Mouse (Mus musculus): ENCODE measurements around the gene Epm2aip1. TPM values are rescaled to one million over a fixed set of nuclear protein-coding genes. Genes with fewer than 3 reads are reported as not detected.

Epm2aip1 gene
- polyA plus RNA-seq, 1 experiment, result 20.2 TPM

- H3K9ac ChIP-seq (ENCODE audit: low read depth, poor library complexity, severe bottlenecking), result no peak overlapping the region
- H3K36me3 ChIP-seq (ENCODE audit: control insufficient read depth, insufficient read depth, low read length, poor library complexity, severe bottlenecking), result no peaks in the 10 kb centered on the region
- no peaks in the 10 kb centered on the region for H3K27me3 ChIP-seq (ENCODE audit: control insufficient read depth, insufficient read depth, low read length, poor library complexity, severe bottlenecking)
- H3K4me1 ChIP-seq (ENCODE audit: control insufficient read depth, insufficient read depth, low read length), result no peaks in the 10 kb centered on the region
- no peak overlapping the region for H3K27ac ChIP-seq (ENCODE audit: insufficient read depth, low read length)
- no peak overlapping the region for H3K4me3 ChIP-seq (ENCODE audit: low read depth, low read length)
- no peaks in the 10 kb centered on the region for H3K9me3 ChIP-seq (replicated peaks; ENCODE audit: control insufficient read depth, insufficient read depth, low read length, poor library complexity, severe bottlenecking)
- TF ChIP-seq POLR2A (IDR thresholded peaks at IDR 0.05; ENCODE audit: insufficient read depth, low read length) (no peak), CTCF (IDR thresholded peaks at IDR 0.05; ENCODE audit: low read depth, low read length) (no peak), EP300 (IDR thresholded peaks at IDR 0.05; ENCODE audit: insufficient read depth, low read depth, low read length) (no peak)
Measured at GRCm38 (mm10) chr9:111324881-111325280, 53.2 kb downstream of the Epm2aip1 start.

Other genes with a start within 250 kb of the Epm2aip1 start
- not detected in 2 replicates for gene Ccrl2, start 214.4 kb upstream of the Epm2aip1 start, polyA plus RNA-seq (2011; ENCODE audit: insufficient read depth, insufficient read length, low read depth, missing spikeins)
- 55.3 and 62.0 TPM in 2 replicates for gene Lrrfip2, start 154.3 kb upstream of the Epm2aip1 start, polyA plus RNA-seq (2011; ENCODE audit: insufficient read depth, insufficient read length, low read depth, missing spikeins)
- gene Mlh1, start 138 bp upstream of the Epm2aip1 start, polyA plus RNA-seq (2011; ENCODE audit: insufficient read depth, insufficient read length, low read depth, missing spikeins), result 73.9 and 81.9 TPM in 2 replicates
- 0.37 and 0.90 TPM in 2 replicates for gene Trank1, start 39.8 kb downstream of the Epm2aip1 start, polyA plus RNA-seq (2011; ENCODE audit: insufficient read depth, insufficient read length, low read depth, missing spikeins)
- 0.27 TPM in 1 of 2 replicates, not detected in the other for gene Dclk3, start 167.2 kb downstream of the Epm2aip1 start, polyA plus RNA-seq (2011; ENCODE audit: insufficient read depth, insufficient read length, low read depth, missing spikeins)

All from ES-Bruce4 (cell line).